Mouse (Mus musculus) regulatory T cell (primary cell): ENCODE measurements around the gene Zmynd10.

Source experiments
- in situ Hi-C: fragments of 300-600 bp; cut with MboI, MseI; formaldehyde crosslinking; loops from one replicate; pipeline ENCODE4 v1.15.1; 2025; ENCODE audit warnings: high pct_unique_total_duplicates

Gene Zmynd10

GRCm38 (mm10) chr9:107598385-107598784 lies 51.3 kb downstream of the Zmynd10 start:
- in situ Hi-C loops = no loop called here

GRCm38 (mm10) chr9:107599433-107599832 lies 52.3 kb downstream of the Zmynd10 start:
- in situ Hi-C loops = no loop called here

- in situ Hi-C loops = loop anchor here (5.0 kb wide), 1 partner anchor 42 kb away; no protein-coding TSS in a partner anchor
These were observed 52.7 kb downstream of the Zmynd10 start for GRCm38 (mm10) chr9:107599842-107600241.

DNA sequence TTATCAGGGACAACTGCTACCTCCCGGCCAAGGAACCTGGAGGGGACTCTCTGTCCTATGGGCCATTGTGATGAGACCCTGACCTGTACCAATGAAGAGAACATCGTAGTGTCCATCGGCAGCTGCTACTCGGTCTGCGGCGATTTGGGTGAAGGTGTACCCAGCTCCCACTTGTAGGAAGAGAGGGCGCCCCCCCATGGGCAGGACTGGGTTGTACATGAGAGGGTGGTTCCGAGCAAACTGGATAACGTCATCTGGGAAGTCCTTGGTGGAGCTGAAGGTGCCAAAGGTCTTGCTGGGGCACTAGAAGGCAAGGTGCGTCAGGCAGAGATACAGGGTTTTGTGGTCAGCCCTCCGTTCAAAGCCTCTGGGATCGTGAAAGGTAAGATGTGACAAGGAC lies 53.6 kb downstream of the Zmynd10 start:
- in situ Hi-C loops = loop anchor here (5.0 kb wide), 1 partner anchor 42 kb away; no protein-coding TSS in a partner anchor
